Mouse (Mus musculus) gastrocnemius, postnatal 4 days (tissue): ENCODE measurements around the gene Rasa2. TPM values are rescaled to one million over a fixed set of nuclear protein-coding genes. Genes with fewer than 3 reads are reported as not detected.

Experiments
- total RNA-seq, 2 experiments: library from RNA; stranded (reverse); gene quantifications; 2 replicates each; pipeline ENCODE4 v1.2.3; 2021

The Rasa2 gene
- total RNA-seq, 2 experiments from 2014 or later = 9.7 to 9.8 TPM

Other genes with a start within 250 kb of the Rasa2 start
- gene Rnf7, start 152.9 kb downstream of the Rasa2 start, total RNA-seq = 10 to 100 TPM; 87.3 to 91.2 TPM
- 1 to 10 TPM in 1 of 2 experiments, under 1 TPM in 1; 0.66 to 1.0 TPM for gene Gm28729, start 106.4 kb downstream of the Rasa2 start, total RNA-seq
- gene Zbtb38, start 121.2 kb upstream of the Rasa2 start, total RNA-seq = 10 to 100 TPM; 15.9 to 20.1 TPM